ENCODE assay signal across 8 mouse cellular contexts in the genomic region with DNA sequence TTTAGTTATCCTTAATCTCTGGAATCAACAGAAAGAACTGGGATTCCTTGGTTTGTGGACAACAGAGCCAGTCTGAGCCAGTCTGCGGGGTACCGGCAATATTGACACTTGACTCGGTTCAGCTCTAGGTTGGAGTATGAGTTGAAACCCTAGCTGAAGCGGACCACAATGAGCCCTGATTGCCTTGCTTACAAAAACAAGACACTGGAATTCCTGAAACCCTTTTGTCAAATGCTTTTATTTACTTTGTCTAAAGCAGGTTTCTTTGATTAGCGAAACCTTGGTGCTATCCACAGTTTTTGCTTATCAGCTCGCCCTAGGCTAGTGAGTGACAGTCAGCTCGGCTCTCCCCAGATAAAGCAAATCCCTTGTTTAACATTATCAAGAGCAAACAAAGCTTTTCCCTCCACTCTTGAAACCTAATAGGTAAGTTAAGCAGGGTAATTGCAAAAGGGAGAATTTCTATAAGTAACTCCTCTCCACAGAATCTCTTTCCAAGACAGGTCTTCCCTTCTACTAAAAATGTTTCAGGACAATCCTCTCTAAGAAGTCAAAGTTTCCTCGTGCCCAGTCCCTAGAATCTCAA.
DNase-seq lines count a peak whose midpoint lies in the region; ATAC-seq and TF ChIP-seq lines count a peak whose summit lies in the region.
"Had no signal": no experiment of that assay in that cellular context is flagged by ENCODE, and none has a peak within 500 bp of the region (broad histone marks: within the 10 kb centered on the region; RNA-seq: fewer than 3 reads in every experiment).

No protein-coding gene starts in this region.

- no peak overlapping the region for H3K4me2 ChIP-seq in midbrain, embryonic 14.5 days (ENCODE audit: low read length)
- H3K4me2 ChIP-seq in forebrain, embryonic 13.5 days: peak overlapping the region; percentile 3
- peak overlapping the region; percentile 90 for H3K4me2 ChIP-seq in limb, embryonic 12.5 days
- H3K4me2 ChIP-seq in stomach, postnatal 0 days (replicated peaks; ENCODE audit: low read depth): peak overlapping the region; percentile 62

- no peaks in the 10 kb centered on the region for H3K36me3 ChIP-seq in midbrain, embryonic 10.5 days
- H3K36me3 ChIP-seq in midbrain, embryonic 14.5 days (ENCODE audit: control insufficient read depth, insufficient read depth, low read length): no peaks in the 10 kb centered on the region
- H3K36me3 ChIP-seq in forebrain, embryonic 13.5 days (ENCODE audit: poor library complexity, severe bottlenecking): no peaks in the 10 kb centered on the region
- no peaks in the 10 kb centered on the region for H3K36me3 ChIP-seq in limb, embryonic 12.5 days
- no peaks in the 10 kb centered on the region for H3K36me3 ChIP-seq in stomach, postnatal 0 days (ENCODE audit: control insufficient read depth, insufficient read depth, low read length)

- 5% methylated on average over 8 of the region's 8 CpGs for WGBS in midbrain, embryonic 10.5 days
- WGBS in midbrain, embryonic 14.5 days: 17% methylated on average over 8 of the region's 8 CpGs
- WGBS in forebrain, embryonic 13.5 days: 11% methylated on average over 8 of the region's 8 CpGs
- 22% methylated on average over 8 of the region's 8 CpGs for WGBS in limb, embryonic 12.5 days
- 21% methylated on average over 8 of the region's 8 CpGs for WGBS in stomach, postnatal 0 days

- H3K27me3 ChIP-seq in midbrain, embryonic 10.5 days (ENCODE audit: low read depth, poor library complexity, severe bottlenecking): peaks cover 57% of the 10 kb centered on the region
- H3K27me3 ChIP-seq in midbrain, embryonic 14.5 days (ENCODE audit: control insufficient read depth, insufficient read depth, low read length): peaks cover 12% of the 10 kb centered on the region; the same call in 1 of the 2 replicates
- H3K27me3 ChIP-seq in forebrain, embryonic 13.5 days: peaks cover 61% of the 10 kb centered on the region
- peaks cover 47% of the 10 kb centered on the region for H3K27me3 ChIP-seq in limb, embryonic 12.5 days
- no peaks in the 10 kb centered on the region for H3K27me3 ChIP-seq in stomach, postnatal 0 days (ENCODE audit: control insufficient read depth, insufficient read depth, low read length)

- ATAC-seq in midbrain, embryonic 14.5 days (ENCODE audit: low FRiP score, low TSS enrichment): no peak
- no peak for ATAC-seq in forebrain, embryonic 13.5 days
- ATAC-seq in limb, embryonic 12.5 days (ENCODE audit: insufficient number of reproducible peaks, insufficient read depth, low FRiP score, low TSS enrichment, low read depth): no peak
- no peak for ATAC-seq in stomach, postnatal 0 days (ENCODE audit: low FRiP score, low TSS enrichment)

- no peak for TF ChIP-seq CTCF in stomach, postnatal 0 days (IDR thresholded peaks at IDR 0.05; ENCODE audit: low read depth)

- H3K9ac ChIP-seq in midbrain, embryonic 14.5 days (replicated peaks; ENCODE audit: low read length): no peak overlapping the region
- H3K9ac ChIP-seq in forebrain, embryonic 13.5 days: no peak overlapping the region
- H3K9ac ChIP-seq in limb, embryonic 12.5 days (replicated peaks): no peak overlapping the region
- 0 out of 2 replicates have a peak overlapping the region, but pooled peaks have one; percentile 28 for H3K9ac ChIP-seq in stomach, postnatal 0 days (ENCODE audit: low read length)

- no peak for TF ChIP-seq EP300 in stomach, postnatal 0 days (optimal IDR thresholded peaks at IDR 0.05)

- peak overlapping the region; percentile 71 for H3K4me3 ChIP-seq in midbrain, embryonic 10.5 days
- H3K4me3 ChIP-seq in midbrain, embryonic 14.5 days (replicated peaks; ENCODE audit: low read depth, low read length): no peak overlapping the region
- peak overlapping the region; percentile 1 for H3K4me3 ChIP-seq in forebrain, embryonic 13.5 days
- H3K4me3 ChIP-seq in limb, embryonic 12.5 days (replicated peaks): peak overlapping the region; percentile 57
- H3K4me3 ChIP-seq in stomach, postnatal 0 days (ENCODE audit: low read depth, low read length): peak overlapping the region; percentile 48

- H3K9me3 ChIP-seq in midbrain, embryonic 10.5 days (replicated peaks): no peaks in the 10 kb centered on the region
- no peaks in the 10 kb centered on the region for H3K9me3 ChIP-seq in midbrain, embryonic 14.5 days (ENCODE audit: control insufficient read depth, low read length)
- no peaks in the 10 kb centered on the region for H3K9me3 ChIP-seq in forebrain, embryonic 13.5 days (replicated peaks)
- H3K9me3 ChIP-seq in limb, embryonic 12.5 days: no peaks in the 10 kb centered on the region
- no peaks in the 10 kb centered on the region for H3K9me3 ChIP-seq in stomach, postnatal 0 days (ENCODE audit: control insufficient read depth, low read length)

- H3K4me1 ChIP-seq in midbrain, embryonic 10.5 days: peaks cover 41% of the 10 kb centered on the region
- H3K4me1 ChIP-seq in midbrain, embryonic 14.5 days (ENCODE audit: control insufficient read depth, insufficient read depth, low read length): peaks cover 5% of the 10 kb centered on the region; the same call in 1 of the 2 replicates
- H3K4me1 ChIP-seq in forebrain, embryonic 13.5 days: peaks cover 18% of the 10 kb centered on the region
- peaks cover 24% of the 10 kb centered on the region; the same call in 1 of the 2 replicates for H3K4me1 ChIP-seq in limb, embryonic 12.5 days (replicated peaks)
- H3K4me1 ChIP-seq in stomach, postnatal 0 days (replicated peaks; ENCODE audit: control insufficient read depth, insufficient read depth): no peaks in the 10 kb centered on the region

- H3K27ac ChIP-seq in midbrain, embryonic 10.5 days (replicated peaks): no peak overlapping the region
- H3K27ac ChIP-seq in midbrain, embryonic 14.5 days (replicated peaks; ENCODE audit: low read depth, low read length): no peak overlapping the region
- no peak overlapping the region for H3K27ac ChIP-seq in forebrain, embryonic 13.5 days
- no peak overlapping the region for H3K27ac ChIP-seq in limb, embryonic 12.5 days
- H3K27ac ChIP-seq in stomach, postnatal 0 days (replicated peaks): no peak overlapping the region

- no peak for DNase-seq in midbrain, embryonic 10.5 days (ENCODE audit: low spot score)
- DNase-seq in midbrain, embryonic 14.5 days: no peak
- no peak for DNase-seq in stomach, postnatal 0 days (ENCODE audit: low spot score)
- DNase-seq in layer of hippocampus, postnatal 10 days (ENCODE audit: low spot score in 2 of 2): no peak
- no peak for DNase-seq in ovary, postnatal 36 days (ENCODE audit: low spot score)
- DNase-seq: cerebellum, postnatal 25 days had no signal
